Mouse (Mus musculus): Measurements from ENCODE around the gene Apoa2.

Apoa2 gene

GRCm38 (mm10) chr1:171258921-171259320 lies 34.1 kb downstream of the Apoa2 start:
- CTCF ChIA-PET, result interaction anchor here in 3 of 4 experiments (0.6 to 1.2 kb wide), 6 partner anchors 12 to 357 kb away, joined by 3 to 4 read pairs (median 3); no protein-coding TSS in a partner anchor
- POLR2A ChIA-PET, result interaction anchor here in 2 of 4 experiments (1.0 to 2.6 kb wide), 3 partner anchors 11 to 152 kb away, joined by 4 to 8 read pairs (median 4); partner anchors contain the start of gene B4galt3 (in 2 of the 2)

GRCm38 (mm10) chr1:171260316-171260715 lies 35.5 kb downstream of the Apoa2 start:
- ChIA-PET CTCF (no interaction called here), POLR2A (interaction anchor here in 2 of 4 experiments (1.0 to 1.4 kb wide), 4 partner anchors 10 to 25 kb away, joined by 3 to 5 read pairs (median 3); partner anchors contain the start of gene B4galt3 (in 1 of the 2))

DNA sequence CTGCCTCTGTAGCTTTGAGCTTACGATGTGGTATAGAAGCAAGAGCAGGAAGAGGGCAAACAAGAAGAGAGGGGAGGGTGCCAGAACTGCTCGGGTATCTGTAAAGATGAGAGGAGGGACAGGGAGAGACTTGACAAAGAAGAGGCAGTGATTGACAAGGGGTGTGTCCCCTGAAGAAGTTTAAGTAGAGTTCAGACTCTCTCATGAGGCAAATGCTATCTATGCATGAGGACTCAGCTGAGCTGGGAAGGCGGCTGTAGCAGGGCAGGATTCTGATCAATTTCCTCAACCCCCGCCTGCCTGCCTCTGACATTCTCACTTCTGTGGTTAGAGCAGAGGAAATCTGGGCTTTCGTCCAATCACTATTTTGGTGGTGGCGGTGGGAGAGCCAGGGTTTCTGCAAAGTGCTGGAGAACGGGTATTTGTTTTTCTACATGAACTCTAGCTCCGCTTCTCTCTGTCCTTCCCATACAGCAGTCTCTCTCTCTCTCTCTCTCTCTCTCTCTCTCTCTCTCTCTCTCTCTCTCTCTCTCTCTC lies 37.8 kb downstream of the Apoa2 start:
- ChIA-PET POLR2A (interaction anchor here (0.6 to 2.3 kb wide), 16 partner anchors 9 to 685 kb away, joined by 3 to 10 read pairs (median 4); partner anchors contain the start of gene Ppox (in 1 of the 4)), CTCF (interaction anchor here (0.5 to 3.1 kb wide), 18 partner anchors 9 to 1502 kb away, joined by 3 to 20 read pairs (median 4); partner anchors contain the start of genes Apoa2 (in 1 of the 4), Itln1 (in 1 of the 4), Ndufs2 (in 1 of the 4) and Ppox (in 1 of the 4))

DNA sequence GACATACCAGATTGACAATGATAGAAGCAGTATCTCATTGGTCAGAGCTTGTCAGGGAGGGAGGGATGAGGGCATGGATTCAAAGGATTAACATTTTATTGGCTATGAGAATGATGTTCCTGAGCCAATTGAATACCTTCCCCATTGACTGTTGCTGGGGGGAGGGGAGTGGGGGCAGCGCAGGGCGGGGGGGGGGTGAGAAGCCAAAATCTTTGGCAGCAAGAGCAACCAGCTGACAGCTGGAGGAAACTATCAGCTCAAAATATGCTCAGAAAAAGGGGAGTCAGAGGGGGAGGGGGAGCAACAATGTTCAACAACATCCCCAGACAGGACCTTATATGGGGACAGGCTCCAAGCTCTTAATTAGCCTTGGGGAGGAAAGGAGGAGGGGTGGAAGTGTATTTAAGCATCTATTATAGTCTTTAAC lies 38.3 kb downstream of the Apoa2 start:
- ChIA-PET POLR2A (interaction anchor here (0.6 to 2.3 kb wide), 18 partner anchors 11 to 238 kb away, joined by 3 to 10 read pairs (median 3); partner anchors contain the start of genes Ppox (in 1 of the 4) and Usf1 (in 1 of the 4)), CTCF (interaction anchor here (0.6 to 3.1 kb wide), 15 partner anchors 8 to 1503 kb away, joined by 3 to 20 read pairs (median 3); partner anchors contain the start of genes Apoa2 (in 1 of the 4) and Ppox (in 1 of the 4))

- CTCF ChIA-PET, result interaction anchor here (0.6 to 3.1 kb wide), 13 partner anchors 12 to 812 kb away, joined by 3 to 20 read pairs (median 5); partner anchors contain the start of gene Ppox (in 1 of the 4)
- POLR2A ChIA-PET, result interaction anchor here (0.6 to 2.3 kb wide), 13 partner anchors 12 to 238 kb away, joined by 3 to 7 read pairs (median 3); partner anchors contain the start of genes Ppox (in 1 of the 4) and Usf1 (in 1 of the 4)
Observed at GRCm38 (mm10) chr1:171263666-171264461, 39.0 kb downstream of the Apoa2 start.

GRCm38 (mm10) chr1:171265971-171266744 lies 41.3 kb downstream of the Apoa2 start:
- ChIA-PET CTCF (no interaction called here), POLR2A (interaction anchor here in 1 of 4 experiments (1.2 to 2.9 kb wide), 2 partner anchors 15 to 95 kb away, joined by 3 to 15 read pairs; partner anchors contain the start of genes Klhdc9 and Ppox)

GRCm38 (mm10) chr1:171268341-171268740 lies 43.5 kb downstream of the Apoa2 start:
- POLR2A ChIA-PET, result interaction anchor here in 2 of 4 experiments (0.7 to 2.9 kb wide), 8 partner anchors 9 to 72 kb away, joined by 3 to 15 read pairs (median 4); partner anchors contain the start of genes Ppox (in 2 of the 2), Dedd (in 1 of the 2) and Pcp4l1 (in 1 of the 2)
- CTCF ChIA-PET, result interaction anchor here in 3 of 4 experiments (0.6 to 1.9 kb wide), 10 partner anchors 11 to 1253 kb away, joined by 3 to 13 read pairs (median 4); partner anchors contain the start of genes Ppox (in 2 of the 3) and Cfap45 (in 1 of the 3)

- CTCF ChIA-PET, result interaction anchor here in 3 of 4 experiments (0.5 to 3.9 kb wide), 12 partner anchors 11 to 231 kb away, joined by 3 to 38 read pairs (median 4); partner anchors contain the start of genes Ppox (in 3 of the 3), F11r (in 1 of the 3), Klhdc9 (in 1 of the 3) and Ufc1 (in 1 of the 3)
- POLR2A ChIA-PET, result interaction anchor here (0.5 to 4.2 kb wide), 94 partner anchors 8 to 385 kb away, joined by 3 to 119 read pairs (median 5); partner anchors contain the start of genes Ppox (in 4 of the 4), Adamts4 (in 3 of the 4), Dedd (in 3 of the 4) and Klhdc9 (in 3 of the 4)
Observed at GRCm38 (mm10) chr1:171269848-171270572, 45.2 kb downstream of the Apoa2 start, which contains the start of gene B4galt3. TSS of gene B4galt3 (plus strand) at chr1:171270328.

DNA sequence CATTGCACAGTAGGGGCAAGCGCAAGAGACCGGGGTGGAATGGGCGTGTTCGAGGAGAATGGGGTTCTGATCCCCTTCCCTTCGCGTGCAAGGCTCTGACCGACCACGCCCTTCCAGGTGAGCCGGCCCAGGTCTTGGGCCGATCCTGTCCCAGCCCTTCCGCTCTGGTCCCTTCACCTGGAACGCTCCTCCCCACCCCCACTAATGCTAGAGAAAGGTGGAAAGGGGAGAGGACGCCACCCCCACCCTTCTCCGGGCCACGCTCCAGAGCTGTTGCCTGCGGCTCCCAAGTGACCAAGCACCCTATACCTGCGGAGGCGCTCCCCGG lies 45.7 kb downstream of the Apoa2 start:
- ChIA-PET POLR2A (interaction anchor here (0.5 to 4.2 kb wide), 76 partner anchors 8 to 375 kb away, joined by 3 to 119 read pairs (median 5); partner anchors contain the start of genes Ppox (in 4 of the 4), Ndufs2 (in 3 of the 4), Usp21 (in 3 of the 4) and Adamts4 (in 2 of the 4)), CTCF (interaction anchor here (0.5 to 3.9 kb wide), 12 partner anchors 10 to 231 kb away, joined by 3 to 38 read pairs (median 4); partner anchors contain the start of genes Ppox (in 4 of the 4), Adamts4 (in 1 of the 4), F11r (in 1 of the 4) and Klhdc9 (in 1 of the 4))

GRCm38 (mm10) chr1:171271196-171271595 lies 46.3 kb downstream of the Apoa2 start:
- ChIA-PET CTCF (interaction anchor here (0.5 to 3.9 kb wide), 12 partner anchors 8 to 1006 kb away, joined by 3 to 38 read pairs (median 4); partner anchors contain the start of genes Ppox (in 4 of the 4), Adamts4 (in 1 of the 4), Nit1 (in 1 of the 4) and Pfdn2 (in 1 of the 4)), POLR2A (interaction anchor here (0.6 to 4.2 kb wide), 39 partner anchors 9 to 1114 kb away, joined by 3 to 119 read pairs (median 7); partner anchors contain the start of genes Ppox (in 4 of the 4), Klhdc9 (in 2 of the 4), Ndufs2 (in 2 of the 4) and Ufc1 (in 2 of the 4))

- CTCF ChIA-PET, result interaction anchor here (0.6 to 3.9 kb wide), 12 partner anchors 9 to 1005 kb away, joined by 3 to 38 read pairs (median 4); partner anchors contain the start of genes Ppox (in 4 of the 4), Nit1 (in 1 of the 4) and Pfdn2 (in 1 of the 4)
Observed at GRCm38 (mm10) chr1:171271622-171272021, 46.8 kb downstream of the Apoa2 start.

GRCm38 (mm10) chr1:171272086-171272485 lies 47.2 kb downstream of the Apoa2 start:
- ChIA-PET POLR2A (interaction anchor here in 2 of 4 experiments (0.9 to 4.2 kb wide), 12 partner anchors 10 to 230 kb away, joined by 3 to 119 read pairs (median 8); partner anchors contain the start of genes Ppox (in 2 of the 2), Alyref2 (in 1 of the 2), Klhdc9 (in 1 of the 2) and Ufc1 (in 1 of the 2)), CTCF (interaction anchor here in 2 of 4 experiments (0.7 to 3.9 kb wide), 6 partner anchors 9 to 44 kb away, joined by 3 to 38 read pairs (median 4); partner anchors contain the start of gene Ppox (in 2 of the 2))

More at GRCm38 (mm10) chr1:171271622-171272021, 46.8 kb downstream of the Apoa2 start:
- POLR2A ChIA-PET, result interaction anchor here in 3 of 4 experiments (0.7 to 4.2 kb wide), 18 partner anchors 9 to 231 kb away, joined by 3 to 119 read pairs (median 10); partner anchors contain the start of genes Ppox (in 3 of the 3), Ufc1 (in 2 of the 3), Usp21 (in 2 of the 3) and Alyref2 (in 1 of the 3)

GRCm38 (mm10) chr1:171274171-171274570 lies 49.3 kb downstream of the Apoa2 start:
- CTCF ChIA-PET, result no interaction called here
- POLR2A ChIA-PET, result no interaction called here

DNA sequence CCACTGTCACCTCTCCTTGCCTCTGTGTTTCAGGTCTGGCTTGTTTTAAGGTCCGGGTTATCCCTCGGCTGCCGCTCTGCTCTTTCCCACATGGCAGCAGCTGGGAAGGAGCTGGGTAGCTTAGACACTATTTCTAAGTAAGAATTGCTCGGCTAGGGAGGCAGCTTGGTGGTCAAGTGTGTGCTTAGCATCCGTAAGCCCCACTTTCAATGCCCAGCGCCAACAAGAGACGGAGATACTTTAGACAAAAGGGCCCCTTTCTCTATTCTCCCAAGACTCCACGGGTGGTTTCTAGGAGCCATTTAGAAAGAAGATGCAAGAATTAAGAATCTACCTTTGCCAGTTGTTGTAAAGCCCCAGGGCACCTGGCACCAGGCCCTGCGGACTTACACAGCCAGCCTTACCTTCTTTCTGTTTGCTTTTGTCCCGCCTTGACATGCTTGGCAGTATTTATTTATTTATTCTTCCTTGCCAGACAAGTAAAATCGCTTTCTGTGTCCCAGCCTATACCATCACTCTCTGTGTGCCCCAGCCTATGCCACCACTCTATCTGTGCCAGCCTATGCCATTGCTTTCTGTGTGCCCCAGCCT lies 50.4 kb downstream of the Apoa2 start:
- ChIA-PET CTCF (no interaction called here), POLR2A (no interaction called here)
